15 mouse cellular contexts compared by ENCODE assay signal in genomic region chr4:141595605-141596268, GRCm38 (mm10). TPM values are rescaled to one million over a fixed set of nuclear protein-coding genes. Genes with fewer than 3 reads are reported as not detected.
DNase-seq lines count a peak whose midpoint lies in the region; ATAC-seq and TF ChIP-seq lines count a peak whose summit lies in the region.
"Had no signal": no experiment of that assay in that cellular context is flagged by ENCODE, and none has a peak within 500 bp of the region (broad histone marks: within the 10 kb centered on the region; RNA-seq: fewer than 3 reads in every experiment).

No protein-coding gene starts in this region.

- in situ Hi-C loops in ES-E14 (cut with MboI; ENCODE audit: low sequenced_read_pairs in 2 of 2, unreplicated experiment in 2 of 2): no loop called here

- intact Hi-C loops in left cerebral cortex, adult 2 months (cut with DNase I): no loop called here

- DNase-seq in left cerebral cortex, adult 2 months (ENCODE audit: extremely low spot score in 1 of 2, low spot score in 2 of 2): no peak
- DNase-seq in left cerebral cortex, adult 8-10 months (ENCODE audit: low spot score in 2 of 2): no peak
- no peak for DNase-seq in ES-E14 (ENCODE audit: low read depth, low spot score)
- peak; percentile 61 for DNase-seq in lung, postnatal 10 days
- no peak for DNase-seq in cerebellum, adult 9-10 months
- no peak for DNase-seq in forebrain, postnatal 0 days
- DNase-seq: adrenal gland, postnatal 10 days; cerebellum, adult 11-12 months had no signal

- no peaks in the 10 kb centered on the region for H3K9me3 ChIP-seq in ES-E14 (ENCODE audit: control insufficient read depth, insufficient read depth, low read depth, low read length)
- no peaks in the 10 kb centered on the region for H3K9me3 ChIP-seq in forebrain, postnatal 0 days (ENCODE audit: low read length)
- H3K9me3 ChIP-seq: embryonic facial prominence, embryonic 13.5 days; G1E; heart, embryonic 15.5 days; neural tube, embryonic 12.5 days had no signal

- H3K27me3 ChIP-seq in forebrain, postnatal 0 days (ENCODE audit: insufficient read depth, low read length): no peaks in the 10 kb centered on the region
- H3K27me3 ChIP-seq: embryonic facial prominence, embryonic 13.5 days; heart, embryonic 15.5 days had no signal

- 0 out of 2 replicates have a peak, but pooled peaks have one; percentile 29 for ATAC-seq in erythroblast, adult 5-6 weeks (replicated peaks; ENCODE audit: low FRiP score, poor library complexity, severe bottlenecking)
- no peak for ATAC-seq in forebrain, postnatal 0 days

- no peak overlapping the region for H3K4me2 ChIP-seq in forebrain, postnatal 0 days (ENCODE audit: low read depth)
- H3K4me2 ChIP-seq: embryonic facial prominence, embryonic 13.5 days; heart, embryonic 15.5 days; neural tube, embryonic 12.5 days had no signal

- no peak overlapping the region for H3K27ac ChIP-seq in left cerebral cortex, adult 2 months
- no peak overlapping the region for H3K27ac ChIP-seq in ES-E14 (ENCODE audit: insufficient read depth, low read depth, low read length, poor library complexity, severe bottlenecking)
- no peak overlapping the region for H3K27ac ChIP-seq in forebrain, postnatal 0 days (ENCODE audit: low read depth, low read length)
- H3K27ac ChIP-seq: embryonic facial prominence, embryonic 13.5 days; heart, embryonic 15.5 days; neural tube, embryonic 12.5 days had no signal

- peaks cover 29% of the 10 kb centered on the region for H3K36me3 ChIP-seq in ES-E14 (ENCODE audit: control insufficient read depth, insufficient read depth, low read length, poor library complexity, severe bottlenecking)
- peaks cover 3% of the 10 kb centered on the region; the same call in 1 of the 2 replicates for H3K36me3 ChIP-seq in forebrain, postnatal 0 days (ENCODE audit: insufficient read depth)
- H3K36me3 ChIP-seq: G1E had no signal

- peak overlapping the region; percentile 1; the same call in 1 of the 2 replicates for H3K9ac ChIP-seq in ES-E14 (ENCODE audit: insufficient read depth, low read depth, low read length, poor library complexity, severe bottlenecking)
- no peak overlapping the region for H3K9ac ChIP-seq in forebrain, postnatal 0 days
- H3K9ac ChIP-seq: embryonic facial prominence, embryonic 13.5 days; heart, embryonic 15.5 days; neural tube, embryonic 12.5 days had no signal

- no peak overlapping the region for H3K4me3 ChIP-seq in left cerebral cortex, adult 2 months
- H3K4me3 ChIP-seq in ES-E14 (ENCODE audit: insufficient read depth in 1 of 2, low read depth in 1 of 2, low read length in 2 of 2, poor library complexity in 1 of 2, severe bottlenecking in 1 of 2): peak overlapping the region; percentile 8 to 88; a peak in 3 of 4 replicates
- H3K4me3 ChIP-seq in forebrain, postnatal 0 days (ENCODE audit: low read depth, low read length): no peak overlapping the region
- H3K4me3 ChIP-seq: embryonic facial prominence, embryonic 13.5 days; heart, embryonic 15.5 days; neural tube, embryonic 12.5 days had no signal

- 83% methylated on average over 9 of the region's 9 CpGs for WGBS in forebrain, postnatal 0 days

- peaks cover 0 to 16% of the 10 kb centered on the region in 2 experiments; a peak in 2 of 4 replicates for H3K4me1 ChIP-seq in ES-E14 (ENCODE audit: control insufficient read depth in 2 of 2, insufficient read depth in 2 of 2, low read length in 2 of 2, poor library complexity in 1 of 2)
- no peaks in the 10 kb centered on the region for H3K4me1 ChIP-seq in forebrain, postnatal 0 days (ENCODE audit: insufficient read depth)

- TF ChIP-seq CTCF in left cerebral cortex, adult 2 months (IDR thresholded peaks at IDR 0.05): peak; percentile 12
- TF ChIP-seq CTCF in forebrain, postnatal 0 days (IDR thresholded peaks at IDR 0.05; ENCODE audit: low read depth): no peak; the same call in 1 of the 2 replicates

TF ChIP-seq in ES-E14, 5 proteins besides CTCF, POLR2A, EP300 and RAD21:
- TF ChIP-seq HCFC1 (IDR thresholded peaks at IDR 0.05; ENCODE audit: borderline replicate concordance, insufficient read depth, low read length): no peak
- no peak for TF ChIP-seq MAFK (IDR thresholded peaks at IDR 0.05; ENCODE audit: insufficient read depth, low read depth, low read length)
- no peak for TF ChIP-seq ZC3H11A (IDR thresholded peaks at IDR 0.05; ENCODE audit: borderline replicate concordance, low read depth, low read length)
- no peak for TF ChIP-seq ZNF384 (IDR thresholded peaks at IDR 0.05; ENCODE audit: low read depth, low read length)
- no peak for TF ChIP-seq CHD2 (IDR thresholded peaks at IDR 0.05; ENCODE audit: low read depth, low read length)

RNA-seq across cellular contexts. Expression of gene Fblim1, which starts 10.2 kb away (rescaled TPM):
- total RNA-seq in left cerebral cortex, adult 2 months (2021): 1 to 10 TPM in 1 of 2 experiments, under 1 TPM in 1; 0.75 to 1.1 TPM
- total RNA-seq in left cerebral cortex, adult 8-10 months (2022): 1 to 10 TPM; 1.3 to 3.0 (median 2.1) TPM
- total RNA-seq in ES-E14 (2012; rRNA removed): 71.3 and 112 TPM in 2 replicates
- total RNA-seq in erythroblast, adult 5-6 weeks (2015; ENCODE audit: low replicate concordance): 0.63 TPM in 1 of 2 replicates, not detected in the other
- total RNA-seq in erythroblast, adult 5-6 weeks (2017; ENCODE audit: low replicate concordance): 0.56 and 1.1 TPM in 2 replicates
- total RNA-seq in forebrain, postnatal 0 days (2014; rRNA removed): 20.8 and 22.3 TPM in 2 replicates
- polyA plus RNA-seq in forebrain, postnatal 0 days (2015; fragmentation: Nextera tagmentation; extraction: Ambion mirVana): 24.9 and 26.1 TPM in 2 replicates
- total RNA-seq: megakaryocyte-erythroid progenitor cell, adult 5-6 weeks had no signal
- polyA plus RNA-seq: G1E had no signal

RNA-seq across cellular contexts. Expression of gene Tmem82, which starts 22.7 kb away (rescaled TPM):
- 1 to 10 TPM in 1 of 2 experiments, under 1 TPM in 1; 0.30 to 1.1 TPM for total RNA-seq in left cerebral cortex, adult 2 months (2021)
- 1 to 10 TPM in 1 of 4 experiments, under 1 TPM in 3; 0.43 to 1.1 (median 0.51) TPM for total RNA-seq in left cerebral cortex, adult 8-10 months (2022)
- total RNA-seq in ES-E14 (2012; rRNA removed): 3.9 and 10.1 TPM in 2 replicates
- not detected in 2 replicates for total RNA-seq in erythroblast, adult 5-6 weeks (2015; ENCODE audit: low replicate concordance)
- total RNA-seq in erythroblast, adult 5-6 weeks (2017; ENCODE audit: low replicate concordance): 0.34 TPM in 1 of 2 replicates, not detected in the other
- total RNA-seq in forebrain, postnatal 0 days (2014; rRNA removed): 0.33 and 0.54 TPM in 2 replicates
- 0.21 and 0.24 TPM in 2 replicates for polyA plus RNA-seq in forebrain, postnatal 0 days (2015; fragmentation: Nextera tagmentation; extraction: Ambion mirVana)
- polyA plus RNA-seq: G1E had no signal

RNA-seq across cellular contexts. Expression of gene Slc25a34, which starts 27.9 kb away (rescaled TPM):
- total RNA-seq in left cerebral cortex, adult 2 months (2021): 1 to 10 TPM; 3.2 TPM
- 1 to 10 TPM; 3.7 to 4.8 (median 4.2) TPM for total RNA-seq in left cerebral cortex, adult 8-10 months (2022)
- 0.76 and 0.79 TPM in 2 replicates for total RNA-seq in ES-E14 (2012; rRNA removed)
- total RNA-seq in erythroblast, adult 5-6 weeks (2015; ENCODE audit: low replicate concordance): not detected in 2 replicates
- total RNA-seq in erythroblast, adult 5-6 weeks (2017; ENCODE audit: low replicate concordance): not detected in 2 replicates
- total RNA-seq in forebrain, postnatal 0 days (2014; rRNA removed): 4.0 and 4.8 TPM in 2 replicates
- polyA plus RNA-seq in forebrain, postnatal 0 days (2015; fragmentation: Nextera tagmentation; extraction: Ambion mirVana): 0.72 and 1.1 TPM in 2 replicates
- total RNA-seq: megakaryocyte-erythroid progenitor cell, adult 5-6 weeks had no signal
- polyA plus RNA-seq: embryonic facial prominence, embryonic 13.5 days; G1E; limb, embryonic 11.5 days; neural tube, embryonic 12.5 days had no signal

RNA-seq across cellular contexts. Expression of gene Spen, which starts 57.3 kb away (rescaled TPM):
- total RNA-seq in left cerebral cortex, adult 2 months (2021): 10 to 100 TPM; 68.0 to 73.2 TPM
- total RNA-seq in left cerebral cortex, adult 8-10 months (2022): 10 to 100 TPM; 57.2 to 66.6 (median 62.1) TPM
- 51.5 and 58.6 TPM in 2 replicates for total RNA-seq in ES-E14 (2012; rRNA removed)
- 38.0 and 60.7 TPM in 2 replicates for total RNA-seq in erythroblast, adult 5-6 weeks (2015; ENCODE audit: low replicate concordance)
- total RNA-seq in erythroblast, adult 5-6 weeks (2017; ENCODE audit: low replicate concordance): 35.6 and 63.0 TPM in 2 replicates
- 21.7 and 24.7 TPM in 2 replicates for total RNA-seq in forebrain, postnatal 0 days (2014; rRNA removed)
- polyA plus RNA-seq in forebrain, postnatal 0 days (2015; fragmentation: Nextera tagmentation; extraction: Ambion mirVana): 6.0 and 10.7 TPM in 2 replicates

Comparison
In these comparisons a context has a peak if more than half of its experiments do, and no peak if none do; other contexts are left out.
1. H3K4me3 ChIP-seq: peak in ES-E14 (2 of 2); none in left cerebral cortex, adult 2 months (single experiment) and forebrain, postnatal 0 days (single experiment).